Mouse (Mus musculus) ES-E14 (cell line): Measurements from ENCODE around the gene Hecw2.

Experiments
- CHD2 ChIP-seq: IDR thresholded peaks from 2 replicates; pipeline ENCODE4 v1.6.1; 2014; ENCODE audit warnings: mild to moderate bottlenecking, low read depth, low read length, inconsistent platforms
- MAFK ChIP-seq: IDR thresholded peaks from 2 replicates; pipeline ENCODE4 v1.6.1; 2014; ENCODE audit warnings: mild to moderate bottlenecking, low read depth, low read length, inconsistent platforms; ENCODE audit not compliant: insufficient read depth
- ZC3H11A ChIP-seq: IDR thresholded peaks from 2 replicates; pipeline ENCODE4 v1.6.1; 2012; ENCODE audit warnings: low read depth, mild to moderate bottlenecking, inconsistent platforms, low read length, borderline replicate concordance
- ZNF384 ChIP-seq: IDR thresholded peaks from 2 replicates; pipeline ENCODE4 v1.6.1; 2012; ENCODE audit warnings: low read depth, low read length, inconsistent platforms

- TF ChIP-seq CHD2 (no peak), MAFK (no peak), ZC3H11A (no peak), ZNF384 (peak; percentile 67)
Observed at GRCm38 (mm10) chr1:54242722-54243121, 47.8 kb upstream of the Hecw2 start.
